Mouse (Mus musculus) neural tube, embryonic 13.5 days (tissue): ENCODE measurements around the gene Bhlhb9. TPM values are rescaled to one million over a fixed set of nuclear protein-coding genes. Genes with fewer than 3 reads are reported as not detected.
A peak's percentile ranks its signal among the peaks of the same experiment; 100 is the strongest.
"Not testable (repeated sequence)": the region's sequence is repeated elsewhere in the genome, so short reads cannot be mapped to it uniquely, and the experiment has no call there.

Source experiments
- ATAC-seq: fragments of 200-750 bp; cut with Nextera tagmentation; 2 replicates; pipeline ENCODE4 v1.8.0; 2017; ENCODE audit warnings: low read depth, mild to moderate bottlenecking, moderate TSS enrichment, moderate library complexity
- H3K27ac ChIP-seq: fragments of 300-500 bp; sonication (generic); replicated peaks from 2 replicates; pipeline ENCODE4 v1.5.1; 2015; ENCODE audit warnings: moderate library complexity, mild to moderate bottlenecking, inconsistent platforms
- H3K27me3 ChIP-seq: fragments of 300-500 bp; sonication (generic); 2 replicates; pipeline ENCODE4 v1.6.1; 2015; ENCODE audit warnings: mild to moderate bottlenecking, inconsistent platforms
- H3K36me3 ChIP-seq: fragments of 300-500 bp; sonication (generic); 2 replicates; pipeline ENCODE4 v1.6.1; 2015; ENCODE audit warnings: mild to moderate bottlenecking, inconsistent platforms
- H3K4me1 ChIP-seq: fragments of 300-500 bp; sonication (generic); replicated peaks from 2 replicates; pipeline ENCODE4 v1.6.1; 2015; ENCODE audit warnings: inconsistent platforms
- H3K4me2 ChIP-seq: fragments of 300-500 bp; sonication (generic); 2 replicates; pipeline ENCODE4 v1.6.1; 2015; ENCODE audit warnings: inconsistent platforms, mild to moderate bottlenecking, moderate library complexity
- H3K4me3 ChIP-seq: fragments of 300-500 bp; sonication (generic); 2 replicates; pipeline ENCODE4 v1.5.1; 2015; ENCODE audit warnings: mild to moderate bottlenecking, inconsistent platforms
- H3K9ac ChIP-seq: fragments of 300-500 bp; sonication (generic); 2 replicates; pipeline ENCODE4 v1.6.1; 2015; ENCODE audit warnings: moderate library complexity, mild to moderate bottlenecking, inconsistent platforms
- H3K9me3 ChIP-seq: fragments of 300-500 bp; sonication (generic); 2 replicates; pipeline ENCODE4 v1.6.1; 2016; ENCODE audit warnings: inconsistent platforms
- WGBS: fragments of 180-500 bp; shearing (Covaris S2); methylation state at CpG from one replicate; pipeline ENCODE4 v1.1.7; 2015; 5-methylcytosine and 5-hydroxymethylcytosine counted together
- polyA plus RNA-seq: library from polyadenylated mRNA; unstranded; fragments of >200 nt; fragmentation: Nextera tagmentation; extraction: Ambion mirVana; gene quantifications from 2 replicates; pipeline ENCODE4 v1.2.1, GENCODE M21; 2015

The Bhlhb9 gene
- polyA plus RNA-seq, result 106 TPM in 2 replicates

DNA sequence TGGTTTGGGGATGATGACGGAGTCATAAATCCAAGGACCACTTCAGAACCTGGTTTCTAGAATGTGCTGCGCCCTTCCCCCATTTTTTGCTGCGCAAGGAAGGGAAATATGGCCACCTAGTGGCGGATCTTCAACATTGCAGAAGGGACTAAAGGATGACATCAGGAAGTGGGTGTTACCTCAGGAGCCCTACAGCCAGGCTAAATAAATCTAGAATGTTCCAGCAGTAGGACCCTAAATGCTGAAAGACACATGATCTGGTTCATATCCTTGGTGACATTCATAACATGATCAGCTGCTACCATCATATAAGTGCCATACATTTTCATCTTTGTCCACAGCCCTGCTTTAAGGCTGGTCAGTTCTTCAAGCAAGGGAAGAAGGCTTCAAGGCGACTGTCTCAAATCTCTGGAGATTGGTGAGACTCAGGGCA is at the start of gene Bhlhb9:
Gene Bhlhb9 (plus strand): TSS at position 383 of the 433 bp plus-strand sequence.
- Histone ChIP-seq H3K4me2 (peak within 1 kb of the TSS; percentile 58), H3K36me3 (peaks cover 34% of the 10 kb centered on the region), H3K27ac (peak within 1 kb of the TSS; percentile 81), H3K4me3 (peak within 1 kb of the TSS; percentile 63), H3K9ac (peak within 1 kb of the TSS; percentile 85)
- H3K4me1 ChIP-seq, H3K27me3 ChIP-seq, ATAC-seq, H3K9me3 ChIP-seq: not testable (repeated sequence)
- WGBS, result 27% methylated on average over 5 of the region's 5 CpGs

DNA sequence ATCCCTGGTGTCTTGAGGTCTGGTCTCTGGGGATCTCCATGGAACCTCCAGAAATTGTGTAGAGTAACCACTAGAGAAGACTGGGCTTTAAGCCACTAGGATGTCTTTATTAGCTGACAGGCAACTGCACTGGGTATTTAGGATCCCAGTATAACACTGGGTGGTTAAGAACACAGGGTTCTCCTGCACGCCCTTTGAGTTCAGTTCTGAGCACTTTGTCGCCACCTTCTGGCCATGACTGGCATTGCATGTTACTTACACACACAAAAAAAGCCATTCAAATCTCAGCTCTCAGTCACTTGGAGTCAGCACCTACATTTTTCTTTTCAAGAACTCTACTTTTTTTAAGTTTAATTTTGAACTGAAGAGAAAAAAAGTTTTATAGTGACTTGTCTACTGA is 44.6 kb upstream of the Bhlhb9 start:
- Histone ChIP-seq H3K4me1 (no peaks in the 10 kb centered on the region), H3K9ac (no peak overlapping the region), H3K27ac (no peak overlapping the region), H3K36me3 (peaks cover 19% of the 10 kb centered on the region), H3K9me3 (no peaks in the 10 kb centered on the region), H3K27me3 (no peaks in the 10 kb centered on the region), H3K4me2 (no peak overlapping the region), H3K4me3 (no peak overlapping the region)
- peak; percentile 67 for ATAC-seq
- WGBS, result 0% methylated on average over 2 of the region's 2 CpGs

DNA sequence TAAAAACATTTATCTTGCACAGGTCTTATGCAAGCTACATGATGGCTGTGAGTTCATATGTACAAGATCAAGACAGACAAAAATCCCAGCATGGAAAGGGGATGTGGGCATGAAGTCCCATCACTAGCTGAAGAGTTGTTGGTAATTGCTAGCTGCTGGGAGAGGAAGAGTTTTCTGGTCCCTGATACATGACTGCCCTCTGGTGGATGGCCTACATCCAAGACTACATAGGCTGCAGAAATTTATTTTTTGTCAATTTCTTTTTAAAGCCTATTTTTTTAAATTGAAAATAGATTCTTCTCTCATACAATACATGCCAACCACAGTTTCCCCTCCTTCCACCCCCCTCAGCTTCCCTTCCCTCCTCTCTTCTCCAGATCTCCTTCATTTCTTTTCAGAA is 35.7 kb upstream of the Bhlhb9 start:
- H3K27ac ChIP-seq, result no peak overlapping the region
- no peak for ATAC-seq
- no peaks in the 10 kb centered on the region for H3K27me3 ChIP-seq
- no peaks in the 10 kb centered on the region for H3K9me3 ChIP-seq
- H3K4me3 ChIP-seq, result no peak overlapping the region
- no peak overlapping the region for H3K9ac ChIP-seq
- H3K4me2 ChIP-seq, result no peak overlapping the region
- H3K36me3 ChIP-seq, result peaks cover 8% of the 10 kb centered on the region; the same call in 1 of the 2 replicates
- H3K4me1 ChIP-seq, result no peaks in the 10 kb centered on the region

DNA sequence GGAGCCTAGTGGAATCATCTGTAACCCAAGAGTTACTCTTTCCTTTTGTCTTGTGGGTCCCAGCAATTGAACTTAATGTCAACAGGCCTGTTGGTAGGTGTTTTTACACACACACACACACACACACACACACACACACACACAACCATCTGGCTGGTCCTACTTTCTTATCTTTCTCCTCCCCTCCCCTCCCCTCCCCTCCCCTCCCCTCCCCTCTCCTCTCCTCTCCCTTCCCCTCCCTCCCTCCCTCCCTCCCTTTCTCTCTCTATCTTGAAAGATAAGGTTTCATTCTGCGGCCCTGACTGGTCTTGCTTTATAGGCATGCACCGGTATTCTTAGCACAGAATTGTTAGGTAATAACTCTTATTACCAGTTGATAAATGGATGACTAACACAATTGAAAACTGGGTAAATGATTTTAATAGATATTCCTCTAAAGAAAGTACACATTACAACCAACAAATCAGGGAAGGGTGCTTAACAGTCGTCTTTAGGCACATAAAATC is 29.3 kb upstream of the Bhlhb9 start:
- no peak overlapping the region for H3K4me2 ChIP-seq
- H3K4me1 ChIP-seq, result no peaks in the 10 kb centered on the region
- no peaks in the 10 kb centered on the region for H3K36me3 ChIP-seq
- no peaks in the 10 kb centered on the region for H3K27me3 ChIP-seq
- no peak overlapping the region for H3K27ac ChIP-seq
- no peak overlapping the region for H3K4me3 ChIP-seq
- no peak for ATAC-seq
- no peak overlapping the region for H3K9ac ChIP-seq
- H3K9me3 ChIP-seq, result no peaks in the 10 kb centered on the region
- WGBS, result 84% methylated on average over 2 of the region's 3 CpGs

DNA sequence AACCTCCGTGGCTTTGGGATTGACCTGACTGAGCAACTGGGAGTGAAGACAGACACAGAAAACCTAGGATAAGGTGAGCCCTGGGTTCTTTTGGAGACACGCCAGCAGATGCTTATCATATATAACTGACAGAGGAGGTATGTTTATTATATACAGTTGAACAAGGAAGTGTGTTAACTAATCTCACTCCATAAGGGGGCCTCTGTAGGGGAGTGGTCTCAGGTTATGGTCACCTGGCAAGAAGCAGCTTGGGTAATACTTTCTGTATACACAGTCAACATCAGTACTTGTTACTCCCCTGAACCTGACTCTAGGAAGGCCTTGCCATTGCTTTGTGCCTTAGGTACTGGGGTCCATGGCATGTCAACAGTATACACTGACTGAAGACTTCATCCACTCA is 28.8 kb upstream of the Bhlhb9 start:
- Histone ChIP-seq H3K27me3 (no peaks in the 10 kb centered on the region), H3K9me3 (no peaks in the 10 kb centered on the region), H3K36me3 (no peaks in the 10 kb centered on the region), H3K27ac (no peak overlapping the region), H3K9ac (no peak overlapping the region), H3K4me2 (no peak overlapping the region), H3K4me1 (no peaks in the 10 kb centered on the region), H3K4me3 (no peak overlapping the region)
- no peak for ATAC-seq
- WGBS, result 79% methylated on average over 2 of the region's 2 CpGs

DNA sequence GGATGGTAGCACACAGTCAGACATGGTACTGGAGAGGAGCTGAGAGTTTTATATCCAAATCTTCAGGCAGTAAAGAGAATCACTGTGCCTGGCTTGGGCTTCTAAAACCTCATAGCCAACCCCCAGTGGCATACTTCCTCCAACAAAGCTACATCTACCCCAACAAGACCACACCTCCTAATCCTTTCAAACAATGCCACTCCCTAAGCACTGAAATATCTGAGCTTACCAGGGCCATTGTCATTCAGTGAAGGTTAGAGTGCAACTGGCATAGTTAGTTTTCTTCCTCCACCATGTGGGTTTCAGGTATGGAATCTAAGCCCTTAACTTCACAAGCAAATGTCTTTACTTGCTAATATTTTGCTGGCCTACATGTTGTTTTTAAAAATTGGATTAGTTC is 5.9 kb upstream of the Bhlhb9 start:
- no peak overlapping the region for H3K4me3 ChIP-seq
- no peaks in the 10 kb centered on the region for H3K4me1 ChIP-seq
- H3K9me3 ChIP-seq, result no peaks in the 10 kb centered on the region
- no peak overlapping the region for H3K27ac ChIP-seq
- no peaks in the 10 kb centered on the region for H3K27me3 ChIP-seq
- no peak for ATAC-seq
- H3K36me3 ChIP-seq, result no peaks in the 10 kb centered on the region
- no peak overlapping the region for H3K4me2 ChIP-seq
- H3K9ac ChIP-seq, result no peak overlapping the region

DNA sequence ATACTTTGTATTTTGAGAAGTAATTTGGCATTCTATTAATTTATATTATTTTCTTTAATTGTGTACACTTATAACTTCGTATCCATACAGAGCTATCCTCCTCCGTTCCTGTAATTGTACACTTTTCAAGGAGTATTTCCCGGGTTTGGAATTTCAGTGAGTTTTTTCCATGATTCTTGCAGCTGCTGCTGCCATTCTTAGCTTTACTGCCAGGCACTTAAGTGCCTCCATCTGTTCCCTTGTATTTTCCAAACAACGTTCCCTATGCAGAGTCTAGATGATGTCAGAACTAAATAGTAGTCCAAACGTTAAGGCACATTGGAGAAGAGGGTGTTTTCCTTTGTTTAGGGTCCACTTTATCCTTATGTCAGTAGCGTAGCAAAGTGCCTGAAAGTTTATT is 5.1 kb upstream of the Bhlhb9 start:
- Histone ChIP-seq H3K4me3 (no peak overlapping the region), H3K4me2 (no peak overlapping the region), H3K27me3 (no peaks in the 10 kb centered on the region), H3K36me3 (no peaks in the 10 kb centered on the region), H3K27ac (no peak overlapping the region), H3K9me3 (no peaks in the 10 kb centered on the region), H3K4me1 (no peaks in the 10 kb centered on the region), H3K9ac (no peak overlapping the region)
- 70% methylated on average over 6 of the region's 6 CpGs for WGBS
- ATAC-seq, result no peak

DNA sequence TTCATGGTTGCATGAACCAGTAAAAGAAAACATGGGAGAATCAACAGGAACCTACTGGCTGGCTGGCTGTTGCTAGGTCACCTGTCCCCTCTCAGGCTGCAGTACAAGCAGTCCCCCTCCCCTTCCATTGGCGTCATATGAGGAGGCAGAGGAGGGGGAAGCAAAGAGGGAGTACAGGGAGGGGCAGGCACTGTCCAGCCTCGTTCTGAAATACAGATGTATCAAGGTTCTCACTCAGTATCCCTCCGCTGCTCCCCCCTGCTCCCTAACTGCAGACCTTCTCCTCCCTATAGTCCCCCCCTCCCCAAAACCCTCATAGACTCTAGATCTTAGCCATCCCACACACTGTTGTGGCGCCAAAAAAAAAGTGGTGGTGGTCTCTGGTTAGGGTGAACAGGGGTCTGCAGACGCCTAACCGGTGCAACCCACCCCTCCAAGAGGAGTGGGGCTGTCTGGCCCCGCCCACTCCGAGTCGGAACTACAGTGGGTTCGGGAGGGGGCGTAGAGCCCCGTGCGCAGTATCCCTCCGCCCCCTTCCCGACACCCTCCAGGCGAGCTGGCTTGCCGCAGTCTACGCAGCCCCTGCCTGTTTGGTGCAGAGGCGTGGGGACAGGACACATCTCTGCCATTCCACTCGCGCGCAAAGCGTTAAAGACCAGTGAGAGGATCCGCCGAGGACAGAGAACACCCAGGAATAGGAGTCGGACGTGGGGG is 1.6 kb upstream of the Bhlhb9 start:
- peak overlapping the region; percentile 58 for H3K4me2 ChIP-seq
- ATAC-seq, result peak; percentile 95
- peaks cover 21% of the 10 kb centered on the region for H3K36me3 ChIP-seq
- not testable (repeated sequence) for H3K9me3 ChIP-seq, H3K27me3 ChIP-seq, H3K4me1 ChIP-seq
- peak overlapping the region; percentile 63 for H3K4me3 ChIP-seq
- 32% methylated on average over 16 of the region's 27 CpGs for WGBS
- H3K9ac ChIP-seq, result peak overlapping the region; percentile 85
- H3K27ac ChIP-seq, result peak overlapping the region; percentile 81

DNA sequence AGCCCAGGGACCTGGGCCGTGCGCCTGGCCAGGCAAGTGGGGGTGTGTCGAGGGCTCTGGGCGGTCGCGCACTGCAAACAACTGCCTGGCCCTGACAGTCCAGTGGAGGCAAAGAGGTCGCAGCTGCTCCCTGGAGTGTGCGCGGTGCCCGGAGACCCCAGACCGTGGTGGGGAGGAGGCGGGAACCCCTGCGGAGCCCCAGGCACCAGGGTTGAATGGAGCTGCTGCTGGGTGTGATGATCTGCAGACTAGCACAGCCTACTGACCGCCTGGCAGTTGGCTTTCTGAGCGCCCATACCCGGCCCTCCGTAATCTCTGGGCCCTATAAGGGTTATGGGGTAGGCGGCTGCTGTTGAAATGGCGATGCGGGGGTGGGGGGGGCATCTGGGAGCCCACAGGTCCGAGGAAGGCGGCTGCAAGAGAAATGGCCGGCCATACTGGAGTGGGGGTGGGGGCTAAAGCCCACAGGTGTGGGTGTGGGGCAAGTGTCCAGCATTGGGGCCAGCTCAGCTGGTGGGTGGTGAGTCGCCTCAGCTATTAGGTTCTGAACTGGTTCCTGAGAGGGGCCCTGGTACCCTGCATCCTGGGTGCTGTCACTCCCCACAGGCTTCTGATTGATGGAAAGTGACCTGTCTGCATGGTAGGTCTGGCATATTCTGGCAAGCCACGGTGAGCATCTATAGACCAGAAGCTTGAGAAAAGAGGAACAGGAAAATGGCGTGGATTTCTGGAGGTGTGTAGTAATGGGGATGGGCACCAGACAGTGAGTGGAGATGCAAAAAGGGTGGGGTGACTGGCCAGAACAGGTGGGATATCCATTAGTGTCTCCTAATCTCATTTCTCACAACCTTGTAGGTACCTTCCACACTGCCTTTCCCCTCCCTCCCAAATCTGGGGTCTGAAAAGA is 836 bp upstream of the Bhlhb9 start:
- peak overlapping the region; percentile 81 for H3K27ac ChIP-seq
- peak; percentile 77 for ATAC-seq
- 16% methylated on average over 26 of the region's 26 CpGs for WGBS
- H3K9ac ChIP-seq, result peak overlapping the region; percentile 85
- peak overlapping the region; percentile 58 for H3K4me2 ChIP-seq
- not testable (repeated sequence) for H3K9me3 ChIP-seq, H3K4me1 ChIP-seq, H3K27me3 ChIP-seq
- H3K36me3 ChIP-seq, result peaks cover 27% of the 10 kb centered on the region
- peak overlapping the region; percentile 63 for H3K4me3 ChIP-seq

DNA sequence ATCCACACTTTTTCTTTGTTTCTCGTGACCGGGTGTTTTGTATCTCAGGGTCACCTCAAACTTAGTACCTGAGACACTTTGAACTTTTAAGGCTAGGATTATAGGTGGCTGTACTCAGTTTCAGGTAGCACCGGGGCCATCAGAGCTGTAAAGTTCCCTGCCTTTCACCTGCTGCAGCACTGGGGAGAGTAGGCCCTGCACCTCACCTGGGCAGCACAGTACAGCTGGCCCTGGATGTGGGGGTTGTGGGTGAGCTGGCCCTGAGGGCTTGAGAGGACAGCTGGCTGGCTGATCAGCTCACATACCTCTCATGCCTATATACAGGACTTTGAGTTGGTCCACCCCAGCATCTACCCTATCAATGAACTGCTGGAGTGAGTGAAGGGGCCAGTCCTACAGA is 6.8 kb downstream of the Bhlhb9 start:
- peak; percentile 19; the same call in 1 of the 2 replicates for ATAC-seq
- Histone ChIP-seq H3K36me3 (peaks cover 37% of the 10 kb centered on the region), H3K9me3 (no peaks in the 10 kb centered on the region), H3K27me3 (no peaks in the 10 kb centered on the region), H3K9ac (no peak overlapping the region), H3K4me2 (no peak overlapping the region), H3K4me1 (no peaks in the 10 kb centered on the region), H3K27ac (no peak overlapping the region), H3K4me3 (no peak overlapping the region)
- 89% methylated on average over 3 of the region's 3 CpGs for WGBS

DNA sequence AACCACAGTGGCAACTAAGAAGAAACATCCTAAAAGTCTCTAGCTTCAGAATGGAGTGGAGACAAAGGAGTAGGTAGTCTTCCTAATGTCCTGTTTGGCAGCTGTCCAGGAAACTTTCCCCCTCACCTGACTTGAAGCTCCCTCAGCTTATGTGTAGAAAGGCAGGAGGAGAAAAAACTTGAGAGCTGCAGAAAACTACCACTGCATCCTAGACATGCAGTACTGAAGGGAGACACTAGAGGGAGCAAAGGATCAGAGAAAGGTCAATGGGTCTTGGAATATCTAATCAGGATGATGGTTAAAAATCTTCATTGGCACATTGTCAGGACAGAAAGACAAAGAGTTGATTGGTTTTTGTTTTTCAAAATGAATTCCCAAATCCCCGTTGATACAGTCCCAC is 8.4 kb downstream of the Bhlhb9 start:
- WGBS, result 13% methylated on average over 1 of the region's 1 CpGs
- 0 out of 2 replicates have a peak, but pooled peaks have one; percentile 15 for ATAC-seq

DNA sequence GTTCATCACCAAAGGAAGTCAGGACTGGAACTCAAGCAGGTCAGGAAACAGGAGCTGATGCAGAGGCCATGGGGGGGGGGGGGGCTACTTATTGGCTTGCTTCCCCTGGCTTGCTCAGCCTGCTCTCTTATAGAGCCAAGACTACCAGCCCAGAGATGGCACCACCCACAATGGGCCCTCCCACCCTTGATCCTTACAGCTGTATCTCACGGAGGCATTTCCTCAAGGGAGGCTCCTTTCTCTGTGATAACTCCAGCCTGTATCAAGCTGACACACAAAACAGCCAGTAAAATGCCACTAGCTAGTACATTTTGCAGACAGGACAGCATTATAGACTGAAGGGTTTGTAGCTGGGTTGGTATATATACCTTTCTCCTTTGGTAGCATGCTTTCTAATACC is 38.5 kb downstream of the Bhlhb9 start:
- H3K27me3 ChIP-seq, H3K36me3 ChIP-seq, ATAC-seq, H3K9me3 ChIP-seq, H3K4me2 ChIP-seq, H3K9ac ChIP-seq, H3K4me1 ChIP-seq, H3K27ac ChIP-seq, H3K4me3 ChIP-seq: not testable (repeated sequence)
- 53% methylated on average over 1 of the region's 1 CpGs for WGBS

More for the DNA sequence above, 8.4 kb downstream of the Bhlhb9 start:
- Histone ChIP-seq H3K9me3 (no peaks in the 10 kb centered on the region), H3K27ac (no peak overlapping the region), H3K36me3 (peaks cover 21% of the 10 kb centered on the region), H3K4me2 (no peak overlapping the region), H3K4me1 (no peaks in the 10 kb centered on the region), H3K9ac (no peak overlapping the region), H3K27me3 (no peaks in the 10 kb centered on the region; the same call in 1 of the 2 replicates), H3K4me3 (no peak overlapping the region)
